Mouse (Mus musculus): ENCODE results near the gene Iqub. TPM values are rescaled to one million over a fixed set of nuclear protein-coding genes. Genes with fewer than 3 reads are reported as not detected.

The Iqub gene
- polyA plus RNA-seq, 1 experiment from 2014 or later: 0.03 TPM

- Histone ChIP-seq H3K27ac (peak overlapping the region; percentile 72), H3K4me1 (replicated peaks; ENCODE audit: insufficient read depth, low read length) (peaks cover 14% of the 10 kb centered on the region; the same call in 1 of the 2 replicates), H3K27me3 (ENCODE audit: insufficient read depth, low read length) (no peaks in the 10 kb centered on the region), H3K4me3 (replicated peaks; ENCODE audit: low read depth, low read length) (peak overlapping the region; percentile 12; the same call in 1 of the 2 replicates), H3K36me3 (ENCODE audit: insufficient read depth, low read length) (no peaks in the 10 kb centered on the region), H3K4me2 (ENCODE audit: low read length) (peak overlapping the region; percentile 54), H3K9ac (ENCODE audit: low read depth, low read length) (0 out of 2 replicates have a peak overlapping the region, but pooled peaks have one; percentile 27), H3K9me3 (replicated peaks; ENCODE audit: low read length) (no peaks in the 10 kb centered on the region)
- no peak for TF ChIP-seq CTCF (IDR thresholded peaks at IDR 0.05; ENCODE audit: low read depth)
- peak; percentile 85 for DNase-seq (ENCODE audit: low spot score)
- ATAC-seq (replicated peaks; ENCODE audit: low FRiP score, low read depth): no peak
- 35% methylated on average over 11 of the region's 11 CpGs for WGBS
These were observed 16.0 kb upstream of the Iqub start for GRCm38 (mm10) chr6:24530711-24531420.

GRCm38 (mm10) chr6:24530166-24530565 is 15.3 kb upstream of the Iqub start:
- TF ChIP-seq CTCF (IDR thresholded peaks at IDR 0.05; ENCODE audit: low read depth): peak; percentile 90
- no peak for ATAC-seq (replicated peaks; ENCODE audit: low FRiP score, low read depth)
- H3K9ac ChIP-seq (ENCODE audit: low read depth, low read length): 0 out of 2 replicates have a peak overlapping the region, but pooled peaks have one; percentile 27
- 14% methylated on average over 4 of the region's 4 CpGs for WGBS
- H3K27me3 ChIP-seq (ENCODE audit: insufficient read depth, low read length): no peaks in the 10 kb centered on the region
- no peaks in the 10 kb centered on the region for H3K9me3 ChIP-seq (replicated peaks; ENCODE audit: low read length)
- H3K36me3 ChIP-seq (ENCODE audit: insufficient read depth, low read length): no peaks in the 10 kb centered on the region
- H3K4me1 ChIP-seq (replicated peaks; ENCODE audit: insufficient read depth, low read length): peaks cover 14% of the 10 kb centered on the region; the same call in 1 of the 2 replicates
- peak; percentile 85 for DNase-seq (ENCODE audit: low spot score)
- H3K27ac ChIP-seq: peak overlapping the region; percentile 72
- peak overlapping the region; percentile 54 for H3K4me2 ChIP-seq (ENCODE audit: low read length)
- H3K4me3 ChIP-seq (replicated peaks; ENCODE audit: low read depth, low read length): peak overlapping the region; percentile 12; the same call in 1 of the 2 replicates

- H3K27me3 ChIP-seq (ENCODE audit: insufficient read depth, low read length): no peaks in the 10 kb centered on the region
- WGBS: 52% methylated on average over 2 of the region's 2 CpGs
- peak within 1 kb of the TSS; percentile 84 for H3K4me2 ChIP-seq (ENCODE audit: low read length)
- no peak for TF ChIP-seq CTCF (IDR thresholded peaks at IDR 0.05; ENCODE audit: low read depth)
- H3K27ac ChIP-seq: peak within 1 kb of the TSS; percentile 67; the same call in 1 of the 2 replicates
- peak within 1 kb of the TSS; percentile 70 for H3K4me3 ChIP-seq (replicated peaks; ENCODE audit: low read depth, low read length)
- no peaks in the 10 kb centered on the region for H3K9me3 ChIP-seq (replicated peaks; ENCODE audit: low read length)
- no peak; the same call in 1 of the 2 replicates for ATAC-seq (replicated peaks; ENCODE audit: low FRiP score, low read depth)
- H3K4me1 ChIP-seq (replicated peaks; ENCODE audit: insufficient read depth, low read length): peaks cover 14% of the 10 kb centered on the region; the same call in 1 of the 2 replicates
- DNase-seq (ENCODE audit: low spot score): no peak
- H3K36me3 ChIP-seq (ENCODE audit: insufficient read depth, low read length): 0 out of 2 replicates have a peak, but pooled peaks cover 2% of the 10 kb centered on the region
- peak within 1 kb of the TSS; percentile 75 for H3K9ac ChIP-seq (ENCODE audit: low read depth, low read length)
These were observed 13.1 kb upstream of the Iqub start, which contains the start of gene Asb15 for GRCm38 (mm10) chr6:24528064-24528243. Asb15 (plus strand) TSS chr6:24528144.

- ATAC-seq (replicated peaks; ENCODE audit: low FRiP score, low read depth): peak; percentile 97
- peak within 1 kb of the TSS; percentile 70 for H3K4me3 ChIP-seq (replicated peaks; ENCODE audit: low read depth, low read length)
- H3K36me3 ChIP-seq (ENCODE audit: insufficient read depth, low read length): 0 out of 2 replicates have a peak, but pooled peaks cover 2% of the 10 kb centered on the region
- no peaks in the 10 kb centered on the region for H3K9me3 ChIP-seq (replicated peaks; ENCODE audit: low read length)
- under 1% methylated on average over 53 of the region's 53 CpGs for WGBS
- TF ChIP-seq CTCF (IDR thresholded peaks at IDR 0.05; ENCODE audit: low read depth): no peak
- peak within 1 kb of the TSS; percentile 84 for H3K4me2 ChIP-seq (ENCODE audit: low read length)
- peak within 1 kb of the TSS; percentile 67; the same call in 1 of the 2 replicates for H3K27ac ChIP-seq
- peak; percentile 98 for DNase-seq (ENCODE audit: low spot score)
- no peaks in the 10 kb centered on the region for H3K27me3 ChIP-seq (ENCODE audit: insufficient read depth, low read length)
- H3K4me1 ChIP-seq (replicated peaks; ENCODE audit: insufficient read depth, low read length): peaks cover 14% of the 10 kb centered on the region; the same call in 1 of the 2 replicates
- H3K9ac ChIP-seq (ENCODE audit: low read depth, low read length): peak within 1 kb of the TSS; percentile 75
These were observed 12.5 kb upstream of the Iqub start, which contains the start of gene Ndufa5 for GRCm38 (mm10) chr6:24527155-24528063. Ndufa5 (minus strand) TSS chr6:24528013.

GRCm38 (mm10) chr6:24525705-24526104 is 10.8 kb upstream of the Iqub start:
- H3K27ac ChIP-seq: no peak overlapping the region
- DNase-seq (ENCODE audit: low spot score) (no peak), ATAC-seq (replicated peaks; ENCODE audit: low FRiP score, low read depth) (no peak)
- TF ChIP-seq CTCF (IDR thresholded peaks at IDR 0.05; ENCODE audit: low read depth): no peak
- no peaks in the 10 kb centered on the region for H3K27me3 ChIP-seq (ENCODE audit: insufficient read depth, low read length)
- H3K9me3 ChIP-seq (replicated peaks; ENCODE audit: low read length): no peaks in the 10 kb centered on the region
- 84% methylated on average over 3 of the region's 3 CpGs for WGBS
- peaks cover 14% of the 10 kb centered on the region; the same call in 1 of the 2 replicates for H3K4me1 ChIP-seq (replicated peaks; ENCODE audit: insufficient read depth, low read length)
- H3K9ac ChIP-seq (ENCODE audit: low read depth, low read length): no peak overlapping the region
- no peak overlapping the region for H3K4me3 ChIP-seq (replicated peaks; ENCODE audit: low read depth, low read length)
- H3K36me3 ChIP-seq (ENCODE audit: insufficient read depth, low read length): peaks cover 10% of the 10 kb centered on the region; the same call in 1 of the 2 replicates
- no peak overlapping the region for H3K4me2 ChIP-seq (ENCODE audit: low read length)

GRCm38 (mm10) chr6:24516197-24516596 is 1.3 kb upstream of the Iqub start:
- 0 out of 2 replicates have a peak, but pooled peaks cover 4% of the 10 kb centered on the region for H3K4me1 ChIP-seq (replicated peaks; ENCODE audit: insufficient read depth, low read length)
- no peak overlapping the region for H3K27ac ChIP-seq
- ATAC-seq (replicated peaks; ENCODE audit: low FRiP score, low read depth) (no peak), DNase-seq (ENCODE audit: low spot score) (peak; percentile 83)
- peaks cover 10% of the 10 kb centered on the region for H3K36me3 ChIP-seq (ENCODE audit: insufficient read depth, low read length)
- H3K27me3 ChIP-seq (ENCODE audit: insufficient read depth, low read length): no peaks in the 10 kb centered on the region
- H3K9me3 ChIP-seq (replicated peaks; ENCODE audit: low read length): no peaks in the 10 kb centered on the region
- peak; percentile 79 for TF ChIP-seq CTCF (IDR thresholded peaks at IDR 0.05; ENCODE audit: low read depth)
- H3K4me3 ChIP-seq (replicated peaks; ENCODE audit: low read depth, low read length): no peak overlapping the region
- 45% methylated on average over 2 of the region's 2 CpGs for WGBS
- no peak overlapping the region for H3K4me2 ChIP-seq (ENCODE audit: low read length)
- H3K9ac ChIP-seq (ENCODE audit: low read depth, low read length): no peak overlapping the region

All from kidney, postnatal 0 days (tissue).